Mouse (Mus musculus): ENCODE measurements at regions not wholly inside any gene's neighbourhood (a gene's known extent, or its start where the extent isn't known, plus 50 kb on each side); places are given as distances from the start of the nearest gene placed in this dataset.
A peak's percentile ranks its signal among the peaks of the same experiment; 100 is the strongest.

GRCm38 (mm10) chr10:117934797-117935196 is 89.0 kb upstream of the Rap1b start:
- 0 out of 2 replicates have a peak, but pooled peaks have one; percentile 24 for TF ChIP-seq GATA1 (IDR thresholded peaks at IDR 0.05; ENCODE audit: low read length)
- TF ChIP-seq TAL1 (IDR thresholded peaks at IDR 0.05; ENCODE audit: low read length): no peak

Measured in erythroblast, embryonic 14.5 days (primary cell).